Mouse (Mus musculus) ES-E14 (cell line): ENCODE data around the gene Cmbl.

Experiments
- CHD2 ChIP-seq: IDR thresholded peaks from 2 replicates; pipeline ENCODE4 v1.6.1; 2014; ENCODE audit warnings: mild to moderate bottlenecking, low read depth, low read length, inconsistent platforms
- HCFC1 ChIP-seq: IDR thresholded peaks from 2 replicates; pipeline ENCODE4 v1.6.1; 2012; ENCODE audit warnings: low read length, inconsistent platforms, borderline replicate concordance; ENCODE audit not compliant: insufficient read depth
- MAFK ChIP-seq: IDR thresholded peaks from 2 replicates; pipeline ENCODE4 v1.6.1; 2014; ENCODE audit warnings: mild to moderate bottlenecking, low read depth, low read length, inconsistent platforms; ENCODE audit not compliant: insufficient read depth
- ZC3H11A ChIP-seq: IDR thresholded peaks from 2 replicates; pipeline ENCODE4 v1.6.1; 2012; ENCODE audit warnings: low read depth, mild to moderate bottlenecking, inconsistent platforms, low read length, borderline replicate concordance
- ZNF384 ChIP-seq: IDR thresholded peaks from 2 replicates; pipeline ENCODE4 v1.6.1; 2012; ENCODE audit warnings: low read depth, low read length, inconsistent platforms

DNA sequence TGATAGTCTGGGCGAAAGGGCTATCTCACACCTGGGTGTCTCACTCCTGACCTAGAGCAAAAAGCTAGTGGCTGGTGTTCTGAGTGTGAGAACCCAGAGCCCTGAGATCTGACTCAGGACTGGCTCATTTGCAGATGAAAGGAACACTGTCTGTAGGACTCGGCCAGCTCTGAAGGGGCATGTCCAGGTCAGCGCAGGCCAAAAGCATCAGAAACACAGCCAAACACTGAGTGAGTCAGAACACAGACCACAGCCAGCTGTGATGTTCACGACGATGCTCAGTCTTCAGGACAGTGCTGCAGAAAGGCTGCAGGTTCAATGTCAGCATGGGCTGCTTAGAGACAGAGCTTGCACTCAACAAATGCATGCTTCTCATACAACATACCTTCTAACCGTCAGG lies 3.8 kb upstream of the Cmbl start:
- no peak for TF ChIP-seq MAFK
- TF ChIP-seq ZC3H11A = no peak
- no peak for TF ChIP-seq HCFC1
- no peak for TF ChIP-seq ZNF384
- TF ChIP-seq CHD2 = no peak
